Mouse (Mus musculus) hindbrain, embryonic 14.5 days (tissue): ENCODE results near the gene Sox15. TPM values are rescaled to one million over a fixed set of nuclear protein-coding genes. Genes with fewer than 3 reads are reported as not detected.
"Not testable (repeated sequence)": the region's sequence is repeated elsewhere in the genome, so short reads cannot be mapped to it uniquely, and the experiment has no call there.

Experiments
- ATAC-seq: fragments of 200-750 bp; cut with Nextera tagmentation; 2 replicates; pipeline ENCODE4 v1.8.0; 2017; ENCODE audit warnings: moderate number of reproducible peaks, mild to moderate bottlenecking, moderate TSS enrichment, moderate library complexity; ENCODE audit not compliant: low FRiP score
- DNase-seq: peaks from one replicate; pipeline ENCODE4 v3.0.0-alpha.2; 2015; ENCODE audit warnings: low spot score
- H3K27ac ChIP-seq: fragments of 300-500 bp; sonication (generic); 2 replicates; pipeline ENCODE4 v1.5.1; 2014; ENCODE audit warnings: mild to moderate bottlenecking, moderate library complexity
- H3K27me3 ChIP-seq: fragments of 300-500 bp; sonication (generic); 2 replicates; pipeline ENCODE4 v1.6.1; 2014; ENCODE audit warnings: mild to moderate bottlenecking, low read length, mixed read lengths; ENCODE audit not compliant: control insufficient read depth, insufficient read depth
- H3K36me3 ChIP-seq: fragments of 300-500 bp; sonication (generic); replicated peaks from 2 replicates; pipeline ENCODE4 v1.6.1; 2014; ENCODE audit not compliant: control insufficient read depth, insufficient read depth
- H3K4me1 ChIP-seq: fragments of 300-500 bp; sonication (generic); replicated peaks from 2 replicates; pipeline ENCODE4 v1.6.1; 2014; ENCODE audit warnings: antibody characterized with exemption, low read length, mixed read lengths; ENCODE audit not compliant: control insufficient read depth, insufficient read depth
- H3K4me2 ChIP-seq: fragments of 300-500 bp; sonication (generic); replicated peaks from 2 replicates; pipeline ENCODE4 v1.6.1; 2014; ENCODE audit warnings: mild to moderate bottlenecking, moderate library complexity
- H3K4me3 ChIP-seq: fragments of 300-500 bp; sonication (generic); replicated peaks from 2 replicates; pipeline ENCODE4 v1.5.1; 2014; ENCODE audit warnings: mild to moderate bottlenecking, low read length
- H3K9ac ChIP-seq: fragments of 300-500 bp; sonication (generic); 2 replicates; pipeline ENCODE4 v1.6.1; 2014
- H3K9me3 ChIP-seq: fragments of 300-500 bp; sonication (generic); 2 replicates; pipeline ENCODE4 v1.6.1; 2016; ENCODE audit warnings: low read length; ENCODE audit not compliant: control insufficient read depth
- WGBS: fragments of 180-500 bp; shearing (Covaris S2); extraction: QIAGEN DNeasy Blood & Tissue Kit; methylation state at CpG from one replicate; pipeline ENCODE4 v1.1.7; 2014; 5-methylcytosine and 5-hydroxymethylcytosine counted together
- polyA plus RNA-seq: library from polyadenylated mRNA; unstranded; fragments of >200 nt; fragmentation: Nextera tagmentation; extraction: Ambion mirVana; gene quantifications from 2 replicates; pipeline ENCODE4 v1.2.1, GENCODE M21; 2014

Sox15 gene
- not detected in 2 replicates for polyA plus RNA-seq

- peak; percentile 65 for ATAC-seq
- Histone ChIP-seq H3K4me1 (no peaks in the 10 kb centered on the region), H3K9me3 (no peaks in the 10 kb centered on the region), H3K27me3 (no peaks in the 10 kb centered on the region), H3K4me3 (no peak within 1 kb of the TSS), H3K36me3 (peaks cover 88% of the 10 kb centered on the region), H3K4me2 (no peak within 1 kb of the TSS), H3K9ac (no peak within 1 kb of the TSS), H3K27ac (no peak within 1 kb of the TSS)
- DNase-seq: peak; percentile 83
- 24% methylated on average over 34 of the region's 34 CpGs for WGBS
These were observed at the start of gene Sox15 for GRCm38 (mm10) chr11:69655264-69656064. TSS of gene Sox15 (plus strand) at chr11:69655314.

- peak within 1 kb of the TSS; percentile 83 for H3K27ac ChIP-seq
- H3K27me3 ChIP-seq: no peaks in the 10 kb centered on the region
- ATAC-seq (peak; percentile 87), DNase-seq (peak; percentile 83)
- no peaks in the 10 kb centered on the region for H3K9me3 ChIP-seq
- H3K4me2 ChIP-seq: peak within 1 kb of the TSS; percentile 99
- 4% methylated on average over 32 of the region's 32 CpGs for WGBS
- peaks cover 18% of the 10 kb centered on the region; the same call in 1 of the 2 replicates for H3K36me3 ChIP-seq
- peak within 1 kb of the TSS; percentile 90 for H3K9ac ChIP-seq
- peaks cover 10% of the 10 kb centered on the region for H3K4me1 ChIP-seq
- H3K4me3 ChIP-seq: peak within 1 kb of the TSS; percentile 75
These were observed 49.2 kb upstream of the Sox15 start, which contains the start of gene Atp1b2 for GRCm38 (mm10) chr11:69605726-69606490. TSS of gene Atp1b2 (minus strand) at chr11:69605942.

GRCm38 (mm10) chr11:69606491-69606795, 48.7 kb upstream of the Sox15 start:
- H3K4me2 ChIP-seq: peak overlapping the region; percentile 99
- H3K36me3 ChIP-seq: peaks cover 13% of the 10 kb centered on the region; the same call in 1 of the 2 replicates
- H3K27me3 ChIP-seq: no peaks in the 10 kb centered on the region
- ATAC-seq: no peak
- 61% methylated on average over 2 of the region's 2 CpGs for whole genome bisulfite sequencing
- peak overlapping the region; percentile 90; the same call in 1 of the 2 replicates for H3K9ac ChIP-seq
- H3K4me1 ChIP-seq: peaks cover 10% of the 10 kb centered on the region
- peak overlapping the region; percentile 75 for H3K4me3 ChIP-seq
- no peaks in the 10 kb centered on the region for H3K9me3 ChIP-seq
- DNase-seq: no peak
- no peak overlapping the region; the same call in 1 of the 2 replicates for H3K27ac ChIP-seq

- H3K9me3 ChIP-seq: no peaks in the 10 kb centered on the region
- H3K4me3 ChIP-seq: no peak overlapping the region
- DNase-seq: no peak
- 87% methylated on average over 2 of the region's 2 CpGs for WGBS
- no peak for ATAC-seq
- no peak overlapping the region for H3K27ac ChIP-seq
- H3K4me1 ChIP-seq: peaks cover 10% of the 10 kb centered on the region
- H3K9ac ChIP-seq: no peak overlapping the region
- no peaks in the 10 kb centered on the region for H3K27me3 ChIP-seq
- 0 out of 2 replicates have a peak, but pooled peaks cover 9% of the 10 kb centered on the region for H3K36me3 ChIP-seq
- no peak overlapping the region for H3K4me2 ChIP-seq
These were observed 48.3 kb upstream of the Sox15 start for GRCm38 (mm10) chr11:69606832-69607231.

GRCm38 (mm10) chr11:69608525-69608924, 46.6 kb upstream of the Sox15 start:
- Histone ChIP-seq H3K4me3 (no peak overlapping the region), H3K36me3 (no peaks in the 10 kb centered on the region), H3K9me3 (no peaks in the 10 kb centered on the region), H3K27ac (no peak overlapping the region), H3K4me1 (peaks cover 10% of the 10 kb centered on the region), H3K27me3 (no peaks in the 10 kb centered on the region), H3K9ac (no peak overlapping the region), H3K4me2 (no peak overlapping the region)
- ATAC-seq (no peak), DNase-seq (no peak)
- WGBS: 89% methylated on average over 3 of the region's 3 CpGs

- no peak overlapping the region for H3K9ac ChIP-seq
- H3K9me3 ChIP-seq: no peaks in the 10 kb centered on the region
- WGBS: 60% methylated on average over 7 of the region's 7 CpGs
- H3K27ac ChIP-seq: no peak overlapping the region
- H3K27me3 ChIP-seq: no peaks in the 10 kb centered on the region
- no peak overlapping the region for H3K4me2 ChIP-seq
- no peak overlapping the region for H3K4me3 ChIP-seq
- H3K36me3 ChIP-seq: no peaks in the 10 kb centered on the region
- ATAC-seq (no peak), DNase-seq (no peak)
- H3K4me1 ChIP-seq: peaks cover 3% of the 10 kb centered on the region
These were observed 45.7 kb upstream of the Sox15 start for GRCm38 (mm10) chr11:69609416-69609815.

GRCm38 (mm10) chr11:69610899-69611298, 44.2 kb upstream of the Sox15 start:
- ATAC-seq (no peak), DNase-seq (no peak)
- no peaks in the 10 kb centered on the region for H3K36me3 ChIP-seq
- no peak overlapping the region for H3K4me2 ChIP-seq
- H3K4me3 ChIP-seq: no peak overlapping the region
- H3K27me3 ChIP-seq: no peaks in the 10 kb centered on the region
- no peaks in the 10 kb centered on the region for H3K9me3 ChIP-seq
- 63% methylated on average over 4 of the region's 4 CpGs for WGBS
- no peak overlapping the region for H3K27ac ChIP-seq
- H3K4me1 ChIP-seq: no peaks in the 10 kb centered on the region
- no peak overlapping the region for H3K9ac ChIP-seq

- no peaks in the 10 kb centered on the region for H3K4me1 ChIP-seq
- no peaks in the 10 kb centered on the region for H3K9me3 ChIP-seq
- 4% methylated on average over 18 of the region's 19 CpGs for WGBS
- H3K4me3 ChIP-seq: no peak overlapping the region
- no peak overlapping the region for H3K4me2 ChIP-seq
- H3K9ac ChIP-seq: no peak overlapping the region
- H3K36me3 ChIP-seq: no peaks in the 10 kb centered on the region
- ATAC-seq: no peak
- H3K27me3 ChIP-seq: no peaks in the 10 kb centered on the region
- DNase-seq: peak; percentile 77
- H3K27ac ChIP-seq: no peak overlapping the region
These were observed 41.4 kb upstream of the Sox15 start for GRCm38 (mm10) chr11:69613553-69614256.

GRCm38 (mm10) chr11:69614257-69614588, 40.9 kb upstream of the Sox15 start:
- ATAC-seq, H3K27me3 ChIP-seq, H3K9ac ChIP-seq, H3K36me3 ChIP-seq, H3K4me1 ChIP-seq, H3K27ac ChIP-seq, DNase-seq, H3K4me3 ChIP-seq, H3K9me3 ChIP-seq, H3K4me2 ChIP-seq: not testable (repeated sequence)
- 58% methylated on average over 11 of the region's 11 CpGs for WGBS
